Mouse (Mus musculus) CH12.LX (cell line): ENCODE data around the gene Hist1h1d. TPM values are rescaled to one million over a fixed set of nuclear protein-coding genes. Genes with fewer than 3 reads are reported as not detected.
A peak's percentile ranks its signal among the peaks of the same experiment; 100 is the strongest.

Experiments
- DNase-seq: peaks from one replicate; pipeline ENCODE4 v3.0.0-alpha.2; 2013; ENCODE audit errors: extremely low read depth
- H3K27ac ChIP-seq: 2 replicates; pipeline ENCODE4 v1.5.1; 2012; ENCODE audit warnings: low read depth, mild to moderate bottlenecking, control low read depth, moderate library complexity; ENCODE audit not compliant: insufficient read depth
- H3K27me3 ChIP-seq: replicated peaks from 2 replicates; pipeline ENCODE3; 2012; ENCODE audit warnings: inconsistent platforms
- H3K36me3 ChIP-seq, 2 experiments: replicated peaks in 1 of 2; 2 replicates each; pipeline versions ENCODE3 to v1.6.1; 2012; ENCODE audit warnings: inconsistent platforms in 1 of 2, low read length in 1 of 2, mild to moderate bottlenecking in 1 of 2, mixed read lengths in 1 of 2, moderate library complexity in 1 of 2; ENCODE audit not compliant: control insufficient read depth in 1 of 2, insufficient read depth in 1 of 2
- H3K4me1 ChIP-seq, 2 experiments: 2 replicates each; pipeline ENCODE4 v1.6.1; 2012; ENCODE audit warnings: inconsistent platforms in 1 of 2, moderate library complexity in 1 of 2; ENCODE audit not compliant: insufficient read depth in 2 of 2, control insufficient read depth in 1 of 2
- H3K4me2 ChIP-seq: 2 replicates; pipeline ENCODE4 v1.6.1; 2012; ENCODE audit warnings: low read depth, mild to moderate bottlenecking, control low read depth; ENCODE audit not compliant: poor library complexity, insufficient read depth, severe bottlenecking
- H3K4me3 ChIP-seq, 3 experiments: fragments of 150-350 bp in 1 of 3; sonication (generic) in 1 of 3; replicated peaks in 1 of 3; 2 replicates each; pipeline versions ENCODE3 to v1.5.1; 2011 to 2012; ENCODE audit warnings: low read depth in 2 of 3, low read length in 2 of 3, mild to moderate bottlenecking in 2 of 3, moderate library complexity in 2 of 3, control low read depth in 1 of 3, improper control_type of control experiment in 1 of 3, inconsistent platforms in 1 of 3, mixed read lengths in 1 of 3; ENCODE audit not compliant: poor library complexity in 1 of 3
- H3K79me2 ChIP-seq: replicated peaks from 2 replicates; pipeline ENCODE4 v1.6.1; 2012; ENCODE audit warnings: mild to moderate bottlenecking, moderate library complexity; ENCODE audit not compliant: control insufficient read depth, poor library complexity, insufficient read depth, severe bottlenecking; ENCODE audit errors: extremely low read depth
- H3K9ac ChIP-seq: 2 replicates; pipeline ENCODE4 v1.6.1; 2012; ENCODE audit warnings: low read depth, mild to moderate bottlenecking, control low read depth, moderate library complexity; ENCODE audit not compliant: insufficient read depth
- H3K9me3 ChIP-seq: replicated peaks from 2 replicates; pipeline ENCODE3; 2012; ENCODE audit warnings: low read length, inconsistent platforms, mixed read lengths
- BHLHE40 ChIP-seq: IDR thresholded peaks from 2 replicates; pipeline ENCODE4 v1.6.1; 2011; ENCODE audit warnings: mild to moderate bottlenecking, low read depth, low read length, improper control_type of control experiment
- CHD1 ChIP-seq: IDR thresholded peaks from 2 replicates; pipeline ENCODE4 v1.6.1; 2012; ENCODE audit warnings: low read depth, low read length, improper control_type of control experiment, inconsistent platforms
- CHD2 ChIP-seq: IDR thresholded peaks from 2 replicates; pipeline ENCODE4 v1.6.1; 2011; ENCODE audit warnings: low read length, improper control_type of control experiment
- CTCF ChIP-seq, 2 experiments: IDR thresholded peaks in 1 of 2; conservative IDR thresholded peaks in 1 of 2; 2 replicates each; pipeline ENCODE4 v1.5.1; 2011 to 2012; ENCODE audit warnings: low read depth in 2 of 2, low read length in 2 of 2, improper control_type of control experiment in 1 of 2, inconsistent platforms in 1 of 2, mild to moderate bottlenecking in 1 of 2, moderate library complexity in 1 of 2
- E2F4 ChIP-seq: IDR thresholded peaks from 2 replicates; pipeline ENCODE4 v1.6.1; 2011; ENCODE audit warnings: low read depth, low read length, improper control_type of control experiment; ENCODE audit not compliant: insufficient replicate concordance
- ELF1 ChIP-seq: IDR thresholded peaks from 2 replicates; pipeline ENCODE4 v1.6.1; 2014; ENCODE audit warnings: low read depth, mild to moderate bottlenecking, inconsistent platforms, low read length, improper control_type of control experiment
- EP300 ChIP-seq: IDR thresholded peaks from 2 replicates; pipeline ENCODE4 v1.6.1; 2011; ENCODE audit warnings: low read length, improper control_type of control experiment
- ETS1 ChIP-seq: conservative IDR thresholded peaks from 2 replicates; pipeline ENCODE4 v1.6.1; 2012; ENCODE audit warnings: low read depth, mild to moderate bottlenecking, inconsistent platforms, low read length, improper control_type of control experiment, moderate library complexity
- HCFC1 ChIP-seq: IDR thresholded peaks from 2 replicates; pipeline ENCODE4 v1.6.1; 2012; ENCODE audit warnings: low read depth, mild to moderate bottlenecking, inconsistent platforms, low read length, improper control_type of control experiment
- IRF4 ChIP-seq: IDR thresholded peaks from 2 replicates; pipeline ENCODE4 v1.6.1; 2014; ENCODE audit warnings: low read depth, mild to moderate bottlenecking, inconsistent platforms, low read length, improper control_type of control experiment
- JUND ChIP-seq: conservative IDR thresholded peaks from 2 replicates; pipeline ENCODE4 v1.6.1; 2011; ENCODE audit warnings: low read depth, low read length, improper control_type of control experiment
- KAT2A ChIP-seq: IDR thresholded peaks from 2 replicates; pipeline ENCODE4 v1.6.1; 2012; ENCODE audit warnings: low read length, improper control_type of control experiment, inconsistent platforms; ENCODE audit not compliant: insufficient replicate concordance
- MAFK ChIP-seq: IDR thresholded peaks from 2 replicates; pipeline ENCODE4 v1.6.1; 2011; ENCODE audit warnings: low read length, improper control_type of control experiment; ENCODE audit not compliant: insufficient replicate concordance
- MAZ ChIP-seq: IDR thresholded peaks from 2 replicates; pipeline ENCODE4 v1.6.1; 2012; ENCODE audit warnings: low read depth, mild to moderate bottlenecking, inconsistent platforms, low read length, improper control_type of control experiment, moderate library complexity
- MEF2A ChIP-seq: IDR thresholded peaks from 2 replicates; pipeline ENCODE4 v1.6.1; 2014; ENCODE audit warnings: low read depth, mild to moderate bottlenecking, inconsistent platforms, low read length, improper control_type of control experiment, borderline replicate concordance
- MXI1 ChIP-seq: IDR thresholded peaks from 2 replicates; pipeline ENCODE4 v1.6.1; 2011; ENCODE audit warnings: mild to moderate bottlenecking, low read depth, low read length, improper control_type of control experiment
- MYC ChIP-seq: IDR thresholded peaks from 2 replicates; pipeline ENCODE4 v1.6.1; 2011; ENCODE audit warnings: low read depth, mild to moderate bottlenecking, improper control_type of control experiment, low read length
- NELFE ChIP-seq: IDR thresholded peaks from 2 replicates; pipeline ENCODE4 v1.6.1; 2011; ENCODE audit warnings: low read depth, low read length, improper control_type of control experiment
- NRF1 ChIP-seq: IDR thresholded peaks from 2 replicates; pipeline ENCODE4 v1.6.1; 2014; ENCODE audit warnings: low read depth, mild to moderate bottlenecking, inconsistent platforms, low read length, improper control_type of control experiment, moderate library complexity
- PAX5 ChIP-seq: IDR thresholded peaks from 2 replicates; pipeline ENCODE4 v1.6.1; 2012; ENCODE audit warnings: low read length, inconsistent platforms, mixed read lengths
- POLR2A ChIP-seq: IDR thresholded peaks from 2 replicates; pipeline ENCODE4 v1.6.1; 2011; ENCODE audit warnings: low read depth, mild to moderate bottlenecking, improper control_type of control experiment, low read length
- POLR2AphosphoS2 ChIP-seq: IDR thresholded peaks from 2 replicates; pipeline ENCODE4 v1.6.1; 2011; ENCODE audit warnings: low read depth, low read length, improper control_type of control experiment
- RAD21 ChIP-seq: IDR thresholded peaks from 2 replicates; pipeline ENCODE4 v1.6.1; 2011; ENCODE audit warnings: low read depth, mild to moderate bottlenecking, low read length, improper control_type of control experiment, moderate library complexity
- SMC3 ChIP-seq: IDR thresholded peaks from 2 replicates; pipeline ENCODE4 v1.6.1; 2011; ENCODE audit warnings: low read depth, low read length, improper control_type of control experiment
- TBP ChIP-seq: conservative IDR thresholded peaks from 2 replicates; pipeline ENCODE4 v1.6.1; 2011; ENCODE audit warnings: low read depth, low read length, improper control_type of control experiment
- TCF12 ChIP-seq: IDR thresholded peaks from 2 replicates; pipeline ENCODE4 v1.6.1; 2014; ENCODE audit warnings: low read depth, mild to moderate bottlenecking, inconsistent platforms, low read length, improper control_type of control experiment
- UBTF ChIP-seq: IDR thresholded peaks from 2 replicates; pipeline ENCODE4 v1.6.1; 2012; ENCODE audit warnings: low read depth, mild to moderate bottlenecking, inconsistent platforms, low read length, improper control_type of control experiment, moderate library complexity
- USF1 ChIP-seq: IDR thresholded peaks from 2 replicates; pipeline ENCODE4 v1.6.1; 2014; ENCODE audit warnings: low read depth, mild to moderate bottlenecking, inconsistent platforms, low read length, improper control_type of control experiment
- ZC3H11A ChIP-seq: IDR thresholded peaks from 2 replicates; pipeline ENCODE4 v1.6.1; 2012; ENCODE audit warnings: low read depth, mild to moderate bottlenecking, inconsistent platforms, low read length, improper control_type of control experiment
- ZNF384 ChIP-seq: IDR thresholded peaks from 2 replicates; pipeline ENCODE4 v1.6.1; 2012; ENCODE audit warnings: low read depth, low read length, improper control_type of control experiment, inconsistent platforms
- dilution Hi-C: fragments of 300-500 bp; cut with MboI; formaldehyde crosslinking; loops from 2 replicates; pipeline ENCODE4 v1.14.3; 2020; ENCODE audit warnings: low sequenced_read_pairs; ENCODE audit not compliant: extremely low pct_unique_long_range_greater_than_20kb, extremely low pct_ligation_motif_present
- in situ Hi-C: fragments of 300-500 bp; cut with MboI; formaldehyde crosslinking; loops from 3 replicates; pipeline ENCODE4 v1.14.3; 2019; ENCODE audit warnings: low sequenced_read_pairs, low pct_ligation_motif_present, low pct_unique_long_range_greater_than_20kb, mixed read lengths
- polyA plus RNA-seq: library from polyadenylated mRNA; unstranded; fragments of >175 nt; gene quantifications from 2 replicates; pipeline ENCODE4 v1.2.1, GENCODE M21; 2012; ENCODE audit warnings: low read depth; ENCODE audit not compliant: insufficient read length
- total RNA-seq, 2 experiments: library from RNA; depleted of rRNA; stranded (reverse); fragments of 300-350 nt in 1 of 2; fragments of >200 nt in 1 of 2; gene quantifications; 2 replicates each; pipeline ENCODE4 v1.2.3; 2012 to 2014

The Hist1h1d gene
- total and polyA plus RNA-seq, 3 experiments, result 0.14 to 112 (median 2.3) TPM

- Histone ChIP-seq H3K36me3 (no peaks in the 10 kb centered on the region), H3K4me3 (peak overlapping the region; percentile 25 to 55 (median 36)), H3K4me2 (peak overlapping the region; percentile 74), H3K79me2 (no peaks in the 10 kb centered on the region), H3K4me1 (peaks cover 6 to 41% of the 10 kb centered on the region in 2 experiments; a peak in 3 of 4 replicates), H3K9me3 (no peaks in the 10 kb centered on the region), H3K9ac (peak overlapping the region; percentile 47), H3K27ac (peak overlapping the region; percentile 87), H3K27me3 (no peaks in the 10 kb centered on the region)
- peak; percentile 90 for DNase-seq
- TF ChIP-seq NRF1 (0 out of 2 replicates have a peak, but pooled peaks have one; percentile 6), NELFE (peak; percentile 44; the same call in 1 of the 2 replicates), HCFC1 (peak; percentile 21; the same call in 1 of the 2 replicates), POLR2A (peak; percentile 49), TCF12 (0 out of 2 replicates have a peak, but pooled peaks have one; percentile 27), JUND (0 out of 2 replicates have a peak, but pooled peaks have one; percentile 8), MAFK (peak; percentile 66), CTCF (conservative IDR thresholded peaks at IDR 0.05 in 1 of 2, IDR thresholded peaks at IDR 0.05 in 1 of 2; ENCODE audit: low read depth in 2 of 2, low read length in 2 of 2) (no peak), IRF4 (no peak; the same call in 1 of the 2 replicates), POLR2AphosphoS2 (no peak), ZNF384 (peak; percentile 74), TBP (peak; percentile 98), ZC3H11A (no peak), CHD2 (no peak), BHLHE40 (0 out of 2 replicates have a peak, but pooled peaks have one; percentile 8), PAX5 (no peak), MEF2A (no peak), KAT2A (0 out of 2 replicates have a peak, but pooled peaks have one; percentile 55), USF1 (no peak), EP300 (no peak), MXI1 (peak; percentile 23; the same call in 1 of the 2 replicates), ELF1 (peak; percentile 66; the same call in 1 of the 2 replicates), E2F4 (no peak), CHD1 (no peak), MAZ (0 out of 2 replicates have a peak, but pooled peaks have one; percentile 36), SMC3 (no peak), RAD21 (no peak), ETS1 (no peak), UBTF (no peak), MYC (no peak)
- in situ Hi-C loops, result loop anchor here (10.0 to 25.0 kb wide), 2 partner anchors 202 to 1570 kb away; partner anchors contain the start of gene Zfp184
- dilution Hi-C loops, result no loop called here
These were observed 46.1 kb upstream of the Hist1h1d start for GRCm38 (mm10) chr13:23506819-23507515.
